Mouse (Mus musculus) kidney, adult 18-20 months (tissue): Measurements from ENCODE around the gene Armc12.

Experiments used
- DNase-seq: peaks from one replicate; pipeline ENCODE4 v3.0.0; 2021

The Armc12 gene

DNA sequence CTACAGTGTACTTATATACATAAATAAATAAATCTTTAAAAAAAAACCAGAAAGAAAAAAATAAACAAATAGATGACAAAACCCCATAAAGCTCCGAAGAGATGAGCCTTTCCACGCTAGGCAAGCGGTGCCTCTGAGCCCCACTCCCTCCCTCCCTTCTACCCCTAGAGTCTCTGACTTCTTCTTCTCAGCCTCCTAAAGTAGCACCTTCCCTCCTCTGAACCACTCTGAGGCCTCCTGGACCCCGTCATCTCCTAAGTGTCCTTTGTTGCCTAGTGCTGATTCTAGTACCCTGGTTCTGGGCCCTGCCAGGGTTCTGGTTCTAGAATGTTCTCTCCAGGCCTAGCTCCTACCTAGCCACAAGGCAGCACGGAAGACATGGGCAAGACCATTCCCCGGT lies at the start of gene Armc12:
Armc12 (plus strand) TSS at position 301 of the 400 bp plus-strand sequence.
- no peak for DNase-seq

DNA sequence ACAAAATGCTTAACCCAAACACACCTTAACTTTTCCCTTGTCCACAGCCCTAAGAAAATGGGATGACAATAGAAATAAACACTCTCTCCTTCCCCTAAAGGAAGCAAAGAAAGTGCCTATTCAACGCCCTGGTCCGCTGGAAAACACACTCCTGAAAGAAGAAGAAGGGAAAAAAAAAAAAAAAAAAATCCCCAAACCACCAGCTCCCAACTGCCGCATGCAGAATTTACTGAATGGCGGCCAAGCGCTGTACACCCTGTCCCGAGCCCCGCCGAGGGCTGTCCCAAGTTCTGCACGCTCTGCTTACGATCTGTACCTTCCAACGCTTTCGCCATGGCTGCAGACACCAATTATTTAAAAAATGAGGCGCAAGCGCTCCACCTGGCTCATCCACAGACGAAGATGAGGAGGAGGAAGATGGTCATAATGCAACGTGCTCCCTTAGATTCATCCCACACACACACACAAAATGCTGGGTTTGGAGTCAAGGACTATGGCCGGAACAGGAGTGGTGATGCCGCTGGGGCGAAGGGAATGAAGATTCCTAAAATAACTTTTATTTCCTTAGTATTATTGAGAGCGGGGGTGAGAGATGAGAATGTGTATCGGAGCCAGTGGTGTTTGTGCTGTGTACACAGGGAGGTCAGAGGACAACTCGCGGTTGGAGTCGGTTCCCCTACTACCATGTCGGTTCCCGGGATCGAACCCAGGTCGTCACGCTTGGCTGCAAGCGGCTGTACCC lies 45.7 kb upstream of the Armc12 start:
- DNase-seq = peak; percentile 62

- DNase-seq = peak; percentile 77
Observed at GRCm38 (mm10) chr17:28485446-28485948, 45.1 kb upstream of the Armc12 start.

DNA sequence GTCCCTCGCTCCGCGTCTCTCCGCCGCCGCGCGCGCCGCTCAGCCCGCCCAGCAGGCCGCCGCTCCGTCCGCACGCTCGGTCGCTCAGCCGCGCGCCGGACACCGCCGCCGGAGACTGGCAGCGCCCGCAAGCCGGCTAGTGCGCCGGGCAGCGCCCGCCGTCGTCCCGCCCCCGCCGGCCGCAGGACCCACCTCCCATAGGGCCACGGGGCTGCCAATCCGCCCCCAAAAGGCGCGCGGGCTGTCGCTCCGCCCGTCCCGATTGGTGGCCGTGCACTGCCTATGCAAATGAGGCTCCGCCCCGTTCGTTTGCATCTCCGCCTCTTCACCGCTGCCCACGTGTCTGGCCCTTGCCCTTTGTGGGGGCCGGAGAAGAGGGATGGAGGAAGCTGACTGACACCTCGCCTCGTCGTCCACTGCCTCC lies 44.6 kb upstream of the Armc12 start:
- peak; percentile 99 for DNase-seq

DNA sequence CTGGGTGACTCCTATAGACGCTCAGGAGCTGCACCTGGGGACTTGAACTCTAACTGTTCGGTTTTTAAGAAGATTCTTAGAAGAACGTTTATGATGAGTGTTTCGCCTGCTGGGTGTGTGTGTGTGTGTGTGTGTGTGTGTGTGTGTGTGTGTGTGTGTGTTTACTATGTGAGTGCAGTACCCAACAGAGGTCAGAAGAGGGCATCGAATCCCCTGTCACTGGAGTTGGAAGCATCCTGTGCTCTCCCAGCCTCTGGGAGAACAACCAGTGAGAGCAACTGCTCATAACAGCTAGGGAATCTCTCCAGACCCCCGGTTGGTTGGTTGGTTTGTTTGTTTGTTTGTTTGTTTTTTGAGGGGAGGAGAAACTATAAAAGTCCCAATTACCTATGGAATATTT lies 43.9 kb upstream of the Armc12 start:
- DNase-seq = no peak

DNA sequence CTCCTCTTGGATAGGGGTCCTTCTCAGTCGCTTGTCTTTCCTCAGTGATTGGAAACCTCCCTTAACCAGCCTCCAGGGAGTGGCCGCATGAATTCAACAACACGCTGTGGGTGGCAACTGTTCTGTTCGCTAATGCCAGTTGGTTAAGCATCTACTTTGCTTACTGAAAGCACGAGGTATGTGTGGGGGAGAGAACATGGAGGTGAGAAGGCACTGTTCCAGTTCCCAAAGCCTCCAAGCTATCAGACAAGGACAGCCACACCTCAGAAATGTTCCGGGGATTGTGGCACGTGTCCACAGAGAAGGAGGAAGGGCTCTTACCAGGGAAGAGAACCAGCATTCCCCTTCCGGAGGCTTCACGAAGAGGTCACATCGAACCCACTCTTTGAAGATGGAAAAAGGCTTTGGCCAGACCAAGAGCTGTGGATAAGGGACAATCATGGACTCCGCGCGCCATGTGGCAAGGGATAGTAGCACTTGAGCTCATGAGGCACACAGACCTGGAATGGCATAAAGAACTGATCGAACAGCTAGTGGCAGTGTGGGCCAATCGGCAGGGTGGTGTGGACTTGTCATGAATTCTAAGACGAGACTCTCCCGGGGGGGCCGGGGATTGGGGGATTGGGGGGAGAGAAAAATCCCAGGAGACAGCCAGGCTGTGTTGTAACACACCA lies 42.9 kb upstream of the Armc12 start:
- DNase-seq = no peak

DNA sequence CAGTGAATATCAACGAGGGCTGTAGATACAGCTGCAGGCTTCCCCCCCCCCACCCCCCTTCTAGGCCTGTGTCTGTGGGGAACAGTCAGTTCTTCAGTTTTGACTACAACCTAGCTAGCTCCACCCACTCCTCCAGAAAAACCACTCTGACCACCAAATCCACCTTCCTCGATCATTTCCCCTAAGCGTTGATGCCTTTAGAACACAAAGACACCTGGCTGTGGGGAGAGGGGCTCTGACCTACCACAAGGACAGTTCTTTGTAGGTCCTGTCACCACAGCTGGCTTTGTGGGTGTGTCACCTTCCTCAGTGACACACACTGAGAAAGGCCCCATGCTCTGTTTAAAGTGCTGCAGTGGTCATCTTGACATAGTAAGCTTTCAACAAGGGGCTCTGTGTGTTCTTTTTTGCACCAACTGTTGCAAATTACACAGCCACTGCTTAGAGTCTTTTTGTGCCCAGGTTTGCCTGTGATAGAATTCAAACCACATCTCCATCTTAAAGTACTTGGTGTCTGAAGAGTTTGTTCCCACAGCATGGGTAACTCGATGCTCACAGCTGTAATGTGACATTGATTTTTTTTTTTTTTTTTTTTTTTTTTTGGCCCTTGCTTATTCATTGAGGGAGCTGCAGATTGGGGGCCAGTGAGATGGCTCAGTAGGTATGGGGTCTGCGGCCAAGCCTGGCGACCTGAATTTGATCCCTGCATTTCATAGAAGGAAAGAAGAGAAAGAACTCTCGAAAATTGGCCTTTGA lies 42.2 kb upstream of the Armc12 start:
- DNase-seq = no peak

DNA sequence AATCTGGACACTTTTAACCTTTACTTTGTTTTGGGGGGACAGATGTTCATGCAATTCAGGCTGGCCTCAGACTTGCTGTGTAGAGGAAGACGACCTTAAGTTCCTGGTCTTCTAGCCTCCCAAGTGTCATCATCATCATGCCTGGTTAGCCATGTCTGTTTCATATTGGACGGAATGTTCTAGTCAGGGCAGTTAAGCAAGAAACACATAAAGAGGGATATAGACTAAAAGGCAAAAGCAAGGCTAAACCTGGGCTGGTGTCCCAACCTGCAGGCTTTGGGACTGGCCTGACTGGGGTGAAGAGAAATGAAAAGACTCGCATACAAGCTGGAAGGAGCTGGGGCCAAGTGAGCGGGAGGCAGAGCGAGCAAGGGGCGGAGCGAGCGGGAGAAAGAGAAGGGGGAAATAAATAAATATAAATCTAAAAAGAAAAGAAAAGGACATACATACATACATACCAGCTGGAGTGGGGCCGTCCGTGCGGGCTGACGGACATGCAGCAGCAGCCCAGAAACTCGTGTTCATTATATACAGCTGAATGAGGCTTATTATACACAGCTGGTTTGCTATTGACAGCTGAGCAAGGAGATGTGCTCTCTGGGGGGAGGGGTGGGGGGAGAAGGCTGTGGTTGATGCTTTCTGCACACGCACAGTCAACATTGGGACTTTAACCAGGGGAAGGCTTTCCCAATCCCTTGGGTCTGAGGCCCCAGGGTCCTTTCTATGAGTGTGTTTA lies 39.4 kb upstream of the Armc12 start:
- DNase-seq = no peak

DNA sequence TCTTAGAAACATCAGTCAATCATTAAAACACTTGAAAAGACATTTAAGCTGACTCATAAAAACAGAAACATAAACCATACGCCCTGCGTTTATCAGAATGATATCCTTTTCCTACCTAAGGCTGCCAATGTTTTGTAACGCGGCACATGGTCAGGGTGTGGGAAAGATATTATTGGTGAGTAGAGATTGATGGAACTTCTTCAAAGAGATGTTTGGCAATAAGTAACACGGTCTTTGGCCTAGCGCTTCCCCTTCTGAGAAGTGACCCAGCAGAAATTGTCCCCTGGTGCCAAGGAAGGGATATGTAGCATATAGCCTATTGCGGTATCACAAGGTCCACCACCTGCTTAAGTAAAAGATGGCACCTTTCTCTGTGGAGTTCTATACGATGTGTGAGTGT lies 34.8 kb upstream of the Armc12 start:
- DNase-seq = no peak

DNA sequence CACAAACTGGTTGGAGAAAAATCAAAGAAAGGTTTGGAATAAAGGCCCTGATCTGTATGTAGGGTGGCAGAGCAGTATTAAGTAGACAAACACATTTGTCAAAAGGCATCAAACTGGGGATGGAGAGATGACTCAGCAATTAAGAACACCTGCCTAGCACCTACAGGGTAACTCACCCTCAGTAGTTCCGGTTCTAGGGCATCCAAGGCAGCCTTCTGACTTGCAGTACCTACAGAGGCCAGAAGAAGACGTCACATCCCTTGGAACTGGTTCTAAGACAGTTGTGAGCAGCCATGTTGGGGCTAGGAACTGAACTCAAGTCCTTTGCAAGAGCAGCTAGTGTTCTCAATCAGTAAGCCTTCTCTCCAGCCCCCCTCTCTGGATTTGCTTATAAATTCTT lies 31.4 kb upstream of the Armc12 start:
- DNase-seq = no peak

DNA sequence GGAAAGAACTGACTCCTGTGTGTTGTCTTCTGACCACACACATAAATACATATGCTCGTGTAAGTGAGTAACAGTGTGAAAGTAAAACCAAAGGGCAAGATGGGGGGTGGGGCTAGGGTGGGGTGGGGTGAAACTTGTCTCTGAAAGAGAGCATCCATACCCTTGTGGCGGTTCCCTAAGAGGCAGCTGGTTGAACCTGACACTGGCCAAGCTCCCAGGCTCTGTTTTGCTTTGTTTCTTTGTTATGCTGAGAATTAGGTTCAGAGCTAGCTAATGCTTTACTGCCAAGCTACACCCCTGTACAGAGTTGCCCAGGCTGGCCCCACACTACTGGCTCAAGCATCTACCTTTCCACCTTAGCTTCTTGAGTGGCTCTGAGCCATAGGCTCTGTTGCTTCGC lies 30.1 kb upstream of the Armc12 start:
- DNase-seq = no peak

DNA sequence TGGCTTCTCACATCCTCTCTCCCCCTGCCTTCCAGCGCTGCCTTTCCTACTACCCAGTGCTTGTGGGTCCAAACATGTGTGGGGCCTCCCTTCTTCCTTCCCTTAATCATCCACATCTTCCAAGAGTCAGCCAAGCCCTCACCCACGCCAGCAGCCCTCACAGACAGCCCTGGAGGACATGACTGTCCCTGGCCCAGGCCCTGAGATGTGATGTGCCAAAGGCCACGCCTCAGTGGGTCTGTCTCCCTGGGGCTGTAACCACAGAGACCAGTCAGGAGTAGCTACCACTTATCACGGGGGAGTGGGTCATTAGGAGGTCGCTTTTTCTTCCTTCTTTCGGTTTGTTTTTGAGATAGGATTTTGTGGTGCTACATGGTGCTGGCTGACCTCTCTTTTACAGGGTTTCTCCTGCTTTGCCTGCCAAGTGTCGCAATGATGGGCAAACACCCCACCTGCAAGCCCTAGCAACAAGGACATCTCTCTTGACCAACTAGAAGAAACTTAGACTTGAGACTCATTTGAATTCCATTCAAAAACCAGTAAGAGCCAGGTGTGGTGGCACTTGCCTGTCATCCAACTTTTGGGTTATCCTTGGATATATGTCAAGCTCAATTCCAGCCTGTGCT lies 28.3 kb upstream of the Armc12 start:
- no peak for DNase-seq

DNA sequence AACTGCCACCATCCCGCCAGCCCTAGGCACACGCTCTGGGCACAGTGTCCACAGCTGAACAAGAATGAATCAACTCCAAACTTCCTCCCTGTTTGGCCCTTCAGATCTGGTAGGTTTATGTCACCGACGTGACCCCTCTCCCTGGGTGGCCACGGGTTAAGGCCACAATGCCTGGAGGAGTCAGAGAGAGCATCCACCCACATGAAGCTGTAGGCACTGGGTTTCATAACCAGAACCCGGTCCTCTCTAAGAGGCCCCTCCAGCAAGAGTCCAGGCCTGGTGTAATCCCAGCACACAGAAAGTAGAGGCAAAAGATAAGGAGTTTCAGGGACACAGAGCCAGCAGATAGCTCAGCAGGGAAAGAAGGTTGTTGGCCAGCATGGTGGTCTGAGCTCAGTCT lies 26.4 kb upstream of the Armc12 start:
- DNase-seq = no peak

GRCm38 (mm10) chr17:28505591-28505990 lies 25.0 kb upstream of the Armc12 start:
- no peak for DNase-seq

DNA sequence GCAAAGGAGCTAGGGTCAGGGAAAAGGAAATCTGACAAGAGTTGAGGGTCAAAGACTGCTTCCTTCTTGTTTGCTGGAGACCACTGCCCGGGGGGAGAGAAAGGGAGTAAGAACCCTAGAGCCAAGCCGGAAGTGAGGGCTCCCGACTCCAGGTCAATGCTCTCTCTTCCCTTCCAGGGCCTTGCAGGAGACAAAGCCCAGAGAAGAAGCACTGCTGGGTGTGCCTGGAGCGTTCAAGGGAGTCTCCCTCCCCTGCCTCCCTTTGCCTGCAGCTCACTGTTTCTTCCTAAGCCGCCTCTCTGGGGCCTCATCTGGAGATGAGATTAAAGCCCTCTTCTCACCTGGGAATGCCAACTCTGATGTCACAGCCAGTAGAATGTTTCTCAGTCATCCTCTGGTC lies 23.7 kb upstream of the Armc12 start:
- DNase-seq = no peak

- no peak for DNase-seq
Observed at GRCm38 (mm10) chr17:28507496-28507895, 23.1 kb upstream of the Armc12 start.

DNA sequence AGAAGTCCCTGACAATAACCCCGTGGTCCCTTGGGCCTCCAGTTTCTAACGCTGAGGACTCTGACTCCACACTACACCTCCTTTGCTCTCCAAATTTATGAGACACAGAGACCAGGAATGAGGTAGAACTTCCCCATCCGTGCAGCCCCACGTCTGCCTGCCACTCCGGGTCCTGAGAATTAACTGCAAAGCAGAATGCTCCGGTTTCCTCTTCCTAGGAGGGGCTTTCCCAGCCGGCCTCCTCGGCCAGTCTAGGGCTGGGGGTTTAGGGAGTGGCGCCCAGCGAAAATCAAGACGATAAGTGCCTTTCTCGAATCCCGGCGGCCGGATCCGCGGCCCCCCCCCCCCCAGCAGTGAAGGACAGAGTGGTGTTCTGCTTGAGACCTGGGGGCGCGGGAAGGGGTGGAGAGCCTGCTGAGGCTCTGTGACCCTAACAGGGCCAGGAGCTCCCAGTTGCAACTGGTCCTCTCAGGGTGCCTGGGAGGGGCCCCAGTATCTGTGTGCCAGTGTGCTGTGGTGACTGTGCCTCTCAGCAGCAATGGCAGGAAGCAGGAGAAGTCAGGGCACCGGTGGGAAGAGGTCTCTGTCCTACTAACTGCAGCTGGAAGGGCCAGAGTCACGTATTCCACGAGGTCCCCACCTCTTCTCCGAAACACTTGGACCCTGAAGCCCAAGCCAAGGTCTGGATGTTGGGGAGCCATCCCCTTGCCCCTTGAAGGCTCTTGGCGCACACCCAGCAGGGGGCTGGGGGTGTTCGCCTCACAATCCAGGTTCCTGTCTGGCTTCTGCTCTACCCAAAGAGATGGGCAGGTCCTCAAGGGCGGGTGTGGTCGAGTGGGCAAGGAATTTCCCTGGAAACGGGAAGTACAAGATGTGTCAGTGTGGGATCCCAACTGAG lies 19.9 kb upstream of the Armc12 start:
- peak; percentile 27 for DNase-seq

DNA sequence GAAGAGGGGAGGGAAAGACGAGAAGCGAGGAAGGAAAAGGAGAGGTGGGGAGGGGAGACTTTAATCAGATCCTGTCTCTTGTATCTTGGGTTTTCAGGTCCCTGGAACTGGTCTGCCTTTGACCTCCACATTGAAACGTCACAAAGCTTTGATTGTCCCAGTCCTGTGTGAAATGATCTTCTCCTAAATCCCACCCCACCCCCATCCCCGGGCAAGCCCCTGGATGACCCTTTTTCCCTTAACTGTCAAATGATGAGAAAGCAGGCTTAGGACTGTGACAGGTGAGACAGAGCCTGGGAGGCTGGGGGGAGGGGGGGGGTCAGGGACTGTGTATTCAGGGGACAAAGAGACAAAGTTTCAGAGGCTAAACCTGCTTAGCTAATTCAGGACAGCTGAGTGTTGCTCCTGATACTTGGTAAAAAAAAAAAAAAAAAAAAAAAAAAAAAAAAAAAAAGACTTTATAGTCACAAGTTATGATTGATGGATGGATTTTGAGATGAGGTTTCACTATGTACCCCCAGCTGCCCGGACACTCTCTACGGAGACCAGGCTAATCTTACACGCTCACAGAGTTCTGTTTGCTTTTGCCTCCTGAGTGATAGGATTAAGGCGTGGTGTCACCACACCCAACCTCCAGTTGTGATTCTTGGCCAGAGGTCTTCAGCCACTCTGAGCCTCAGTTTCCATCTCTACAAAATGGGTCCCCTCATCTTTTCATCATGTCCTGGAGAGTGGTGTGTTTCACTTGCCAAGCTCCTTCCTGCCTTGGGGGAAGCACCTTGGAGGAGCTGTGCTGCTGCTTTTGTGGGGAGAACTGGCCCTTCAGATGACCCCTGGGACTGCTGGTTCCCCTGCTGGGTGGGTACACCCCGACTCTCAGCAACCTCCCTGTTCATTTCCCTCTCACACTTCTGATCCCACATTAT lies 18.7 kb upstream of the Armc12 start:
- DNase-seq = no peak

- DNase-seq = peak; percentile 91
Observed at GRCm38 (mm10) chr17:28512696-28513095, 17.9 kb upstream of the Armc12 start.

DNA sequence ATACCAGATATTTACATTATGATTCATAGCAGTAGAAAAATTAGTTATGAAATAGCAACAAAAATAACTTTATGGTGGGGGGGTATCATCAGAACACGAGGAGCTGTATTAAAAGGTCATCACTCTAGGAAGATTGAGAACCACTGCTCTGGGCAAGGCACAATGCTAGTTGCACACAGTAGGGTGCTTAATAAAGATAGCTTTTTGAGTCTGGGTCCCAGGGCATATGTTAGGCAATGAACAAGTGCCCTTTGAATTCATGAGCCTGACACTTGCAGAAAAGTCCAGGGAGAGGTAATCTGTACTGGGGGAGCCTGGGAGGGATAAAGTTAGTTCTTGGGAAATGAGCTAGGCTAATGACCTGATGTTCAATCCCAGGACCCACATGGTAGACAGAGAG lies 17.3 kb upstream of the Armc12 start:
- DNase-seq = no peak
